Mouse (Mus musculus): ENCODE results near the gene Thnsl2.
A peak's percentile ranks its signal among the peaks of the same experiment; 100 is the strongest.

Thnsl2 gene

DNA sequence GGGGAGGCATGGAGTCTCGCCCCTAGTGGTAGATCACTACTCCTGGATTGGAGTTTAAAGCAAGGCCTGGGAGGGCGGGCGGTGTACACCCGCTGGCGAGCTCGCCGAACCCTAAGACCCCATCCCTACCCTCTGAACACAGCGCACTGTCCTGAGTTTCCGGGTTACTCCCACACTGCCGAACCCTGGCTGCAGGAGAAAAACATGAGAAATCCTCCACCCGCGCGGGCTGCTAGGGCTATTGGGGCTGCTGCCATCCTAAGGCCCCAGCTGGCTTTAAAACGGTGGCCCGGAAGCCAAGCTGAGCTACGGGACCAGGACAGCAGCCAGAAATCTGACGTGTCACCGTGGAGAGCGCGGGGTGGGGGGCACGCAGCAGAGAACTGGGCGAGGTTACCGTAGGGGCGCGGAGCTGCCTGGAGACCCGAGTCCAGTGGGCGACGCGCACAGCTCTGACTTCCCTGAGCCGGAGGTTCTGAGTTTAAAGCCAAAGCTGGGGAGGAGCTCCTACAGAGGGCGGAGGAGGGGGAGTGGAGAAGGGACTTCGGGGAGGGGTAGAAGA lies at the start of gene Thnsl2:
Gene Thnsl2, minus strand, starts transcription at position 546 of the 562 bp plus-strand sequence.
- DNase-seq (ENCODE audit: low spot score in 2 of 2) = peak; percentile 42 to 72

DNA sequence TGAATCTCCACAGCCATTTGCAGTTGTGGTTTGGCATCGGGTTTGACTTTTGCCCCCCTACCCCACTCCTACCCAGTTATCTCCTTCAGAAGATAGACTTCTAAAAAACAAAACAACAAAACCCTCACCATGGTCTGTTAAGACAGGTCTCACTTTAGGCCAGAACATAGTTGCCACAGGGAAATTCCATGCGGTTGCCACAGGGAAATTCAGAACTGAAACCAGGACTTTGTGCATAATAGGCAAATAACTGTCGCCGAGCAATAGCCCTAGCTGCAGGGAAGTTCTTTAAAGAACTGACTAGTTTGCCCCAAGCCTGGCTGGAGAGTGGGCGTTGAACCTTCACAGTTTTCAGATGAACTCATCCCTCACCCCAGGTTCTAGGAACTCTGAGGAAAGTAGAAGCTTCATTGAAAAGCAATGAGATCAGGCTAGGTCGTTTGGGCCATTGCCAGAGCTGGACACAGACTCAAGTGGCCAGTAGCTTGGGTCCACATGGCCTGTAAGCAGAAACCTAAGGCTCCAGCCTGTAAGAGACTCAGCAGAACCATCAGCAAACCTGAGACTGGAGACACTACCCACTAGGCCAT lies 49.0 kb upstream of the Thnsl2 start:
- DNase-seq (ENCODE audit: low spot score in 2 of 2) = no peak

DNA sequence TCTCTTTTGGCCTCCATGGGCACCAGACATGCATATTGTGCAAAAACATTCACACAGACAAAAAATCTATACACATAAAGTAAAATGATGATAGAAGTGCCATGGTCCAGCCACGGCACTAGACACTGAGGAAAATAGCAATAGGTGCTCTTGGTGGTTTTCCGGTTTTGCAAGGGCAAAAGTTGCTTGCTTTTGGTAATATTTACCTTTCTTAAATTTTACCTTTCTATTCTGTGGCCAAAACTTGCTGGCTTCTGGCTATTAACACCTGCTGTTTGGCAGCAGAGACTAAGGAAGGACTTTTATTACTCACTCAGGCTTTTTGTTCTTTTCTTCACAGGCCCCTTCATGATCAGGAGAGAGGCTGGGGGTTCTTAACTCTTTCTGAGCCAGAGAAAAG lies 46.3 kb upstream of the Thnsl2 start:
- no peak for DNase-seq (ENCODE audit: low spot score in 2 of 2)

DNA sequence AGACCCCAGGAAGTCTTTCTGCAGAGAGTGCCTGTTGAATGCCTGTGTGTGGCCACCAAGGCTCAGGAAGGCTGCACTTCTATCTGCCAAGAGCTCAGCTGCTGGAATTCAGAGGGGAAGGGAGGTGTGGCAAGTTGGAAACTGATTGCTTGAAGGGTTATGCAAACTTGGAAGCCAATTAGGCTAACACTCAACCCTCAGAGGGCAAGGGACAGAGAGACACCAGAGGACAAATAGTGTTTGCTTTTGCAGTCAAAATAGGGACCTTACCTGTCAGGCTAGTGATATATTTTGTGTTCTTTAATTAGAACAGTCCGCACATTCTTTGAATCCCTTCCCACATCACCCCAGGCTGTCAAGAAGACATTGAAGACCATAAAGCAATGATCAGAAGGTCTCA lies 45.3 kb upstream of the Thnsl2 start:
- DNase-seq (ENCODE audit: low spot score in 2 of 2) = no peak

DNA sequence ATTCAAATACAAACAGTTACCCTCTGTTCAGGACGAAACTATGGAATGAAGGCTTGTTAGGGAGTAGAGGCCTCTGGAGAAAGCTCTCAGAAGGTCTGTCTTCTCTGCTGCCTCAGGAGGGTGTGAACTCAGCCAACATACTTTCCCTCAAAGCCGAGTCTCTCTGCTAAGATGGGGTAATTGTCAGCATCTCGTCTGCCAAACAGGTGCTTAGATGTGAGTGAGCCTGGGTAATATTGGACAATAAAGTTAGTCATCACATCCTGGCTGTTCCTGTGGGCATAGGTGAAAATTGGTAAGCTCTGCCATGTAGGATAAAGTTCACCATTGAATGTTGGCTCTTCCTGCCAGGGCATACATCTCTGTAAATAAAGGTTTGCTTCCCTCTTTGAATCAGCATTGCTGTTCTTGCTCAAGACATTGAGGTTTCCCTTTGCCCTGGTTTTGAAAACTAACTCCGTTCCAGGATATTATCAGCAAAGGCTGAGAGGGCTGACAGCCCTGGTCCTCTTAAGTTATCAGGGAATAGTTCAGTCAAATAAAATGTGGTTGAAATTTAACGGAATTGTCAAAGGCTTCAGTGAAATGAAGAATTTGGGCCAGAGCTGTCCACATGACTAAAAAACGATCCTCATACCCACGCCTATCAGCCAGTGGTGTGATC lies 40.8 kb upstream of the Thnsl2 start:
- DNase-seq (ENCODE audit: low spot score in 2 of 2) = no peak

DNA sequence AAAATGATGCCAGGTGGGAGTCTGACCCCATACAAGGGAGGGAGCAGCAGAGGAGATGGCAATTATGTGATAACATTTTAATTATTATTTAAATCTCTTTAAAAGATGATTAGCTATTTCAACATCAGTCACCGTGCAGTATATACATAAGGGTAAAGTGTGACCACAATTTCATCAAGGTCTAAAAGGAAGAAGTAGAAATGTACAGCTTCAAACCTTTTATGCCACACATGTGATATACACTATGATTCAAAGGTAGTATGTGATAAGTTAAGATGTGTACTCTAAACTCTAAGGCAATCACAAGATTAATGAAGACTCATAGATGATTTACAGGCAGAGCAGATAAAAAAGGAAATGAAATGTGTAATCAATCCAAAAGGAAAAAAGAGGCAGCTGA lies 36.4 kb upstream of the Thnsl2 start:
- no peak for DNase-seq (ENCODE audit: low spot score in 2 of 2)

DNA sequence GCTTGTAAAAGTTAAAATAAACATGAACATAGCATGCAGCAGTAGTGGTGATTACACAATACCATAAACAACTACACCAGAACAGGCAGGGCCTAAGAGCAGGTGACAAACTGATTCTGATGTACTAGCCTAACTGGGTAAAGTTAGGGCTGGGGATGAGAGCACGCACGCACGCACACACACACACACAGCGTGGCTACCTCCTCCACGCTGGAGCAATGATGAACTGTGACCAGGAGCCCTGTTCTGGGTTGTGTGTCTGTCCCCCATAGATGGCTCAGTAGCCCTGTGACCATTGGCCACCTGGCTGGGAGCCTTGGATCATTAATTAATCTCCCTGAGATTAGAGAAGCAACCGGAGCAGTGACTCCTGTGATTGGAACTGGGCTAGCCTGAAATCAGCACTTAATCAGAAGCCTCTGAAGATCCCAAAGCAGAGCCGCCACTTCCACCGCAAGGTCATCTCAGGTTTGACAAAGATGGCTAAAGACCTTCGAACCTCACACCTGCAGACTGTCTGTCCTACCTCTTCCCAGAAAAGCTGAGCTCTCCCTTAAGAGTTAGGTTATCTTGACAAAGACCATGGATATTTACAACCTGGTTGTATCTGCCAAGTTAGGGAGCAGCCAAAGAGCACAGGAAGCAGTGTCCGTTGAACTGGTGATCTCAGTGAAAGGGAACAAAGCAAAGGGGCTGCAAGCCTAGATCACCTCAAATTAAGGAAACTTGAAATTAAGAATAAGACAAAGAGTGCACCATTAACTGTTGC lies 28.8 kb upstream of the Thnsl2 start:
- DNase-seq (ENCODE audit: low spot score in 2 of 2) = no peak

DNA sequence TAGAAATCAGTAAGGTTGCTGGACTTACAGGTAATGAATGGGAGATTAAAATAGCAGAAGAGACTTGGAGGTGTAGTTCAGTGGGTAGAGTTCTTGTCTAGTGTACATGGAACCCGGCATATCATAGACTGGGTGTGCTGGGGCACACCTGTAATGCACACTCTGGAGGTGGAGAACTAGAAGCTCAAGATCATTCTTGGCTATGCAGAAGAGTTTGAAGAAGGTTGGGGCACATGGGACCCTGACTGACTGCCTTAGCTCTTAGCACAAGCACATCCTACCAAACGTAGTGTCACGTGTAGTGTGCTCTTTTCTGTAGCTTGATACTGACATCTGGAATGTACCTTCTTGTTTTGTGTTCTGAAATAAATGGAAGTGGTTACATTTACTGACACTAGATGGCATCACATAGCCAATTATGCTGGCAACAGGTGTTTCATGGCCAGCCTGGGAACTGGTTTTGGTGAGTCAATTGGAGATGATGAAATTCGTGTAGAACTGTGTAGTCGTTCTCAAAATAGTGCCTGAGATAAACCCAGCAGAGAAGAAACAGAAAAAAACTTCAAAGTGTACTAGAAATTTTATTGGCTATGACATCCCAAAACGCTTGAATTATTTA lies 22.4 kb upstream of the Thnsl2 start:
- DNase-seq (ENCODE audit: low spot score in 2 of 2) = no peak

DNA sequence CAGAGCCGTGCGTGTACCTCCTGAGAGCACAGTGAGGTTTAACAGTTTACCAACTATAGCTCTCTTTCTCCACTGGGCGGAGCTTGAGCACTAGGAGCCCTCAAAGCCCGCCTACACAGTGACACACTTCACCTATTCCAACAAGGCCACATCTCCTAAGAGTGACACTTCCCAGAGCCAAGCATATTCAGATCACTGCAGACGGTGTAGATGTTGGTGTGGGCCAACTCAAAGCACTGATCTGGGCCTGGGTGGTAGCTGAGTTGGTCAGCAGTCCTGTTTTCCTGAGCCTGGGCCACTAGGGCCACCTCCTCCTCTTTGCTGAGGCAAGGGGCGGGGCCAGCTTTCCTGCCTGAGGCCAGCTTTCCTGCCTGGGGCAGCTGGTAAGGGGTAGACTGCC lies 20.2 kb upstream of the Thnsl2 start:
- DNase-seq (ENCODE audit: low spot score in 2 of 2) = no peak

DNA sequence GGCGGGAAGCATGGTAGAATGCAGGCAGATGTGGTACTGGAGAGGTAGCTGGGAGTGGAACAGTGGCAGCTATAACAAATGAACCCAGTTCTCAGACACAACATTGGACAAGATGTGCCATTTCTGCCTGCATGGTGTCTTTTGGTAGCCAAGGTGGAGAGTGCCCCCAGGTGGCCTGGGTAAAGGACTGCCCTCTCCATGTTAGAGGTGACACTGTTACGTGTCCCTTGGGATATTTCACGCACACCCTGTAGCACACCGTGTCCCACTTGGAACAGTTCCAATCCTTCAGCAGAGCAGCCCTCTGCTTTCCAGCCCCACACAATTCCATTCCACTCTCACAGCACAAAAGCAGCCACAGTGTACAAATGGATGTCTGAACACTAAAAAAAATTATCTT lies 18.0 kb upstream of the Thnsl2 start:
- DNase-seq (ENCODE audit: low spot score in 2 of 2) = no peak

DNA sequence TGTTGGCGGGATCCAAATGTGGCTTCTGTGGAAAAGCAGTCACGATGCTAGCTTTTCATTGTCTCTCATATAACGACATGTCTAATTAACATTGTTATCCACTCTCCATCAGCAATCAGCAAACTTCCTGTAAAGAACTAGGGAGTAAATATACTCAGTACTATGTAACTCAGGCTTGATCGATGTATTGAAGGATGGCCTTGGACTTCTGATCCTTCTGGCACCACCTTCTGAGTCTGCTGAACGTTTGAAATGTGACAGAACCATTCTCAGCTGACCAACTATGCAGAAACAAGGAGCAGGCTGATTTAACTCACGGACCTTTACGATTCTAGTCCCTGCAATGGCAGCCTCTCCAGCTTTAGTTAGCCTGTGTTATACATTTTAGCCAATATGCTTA lies 17.1 kb upstream of the Thnsl2 start:
- no peak for DNase-seq (ENCODE audit: low spot score in 2 of 2)

DNA sequence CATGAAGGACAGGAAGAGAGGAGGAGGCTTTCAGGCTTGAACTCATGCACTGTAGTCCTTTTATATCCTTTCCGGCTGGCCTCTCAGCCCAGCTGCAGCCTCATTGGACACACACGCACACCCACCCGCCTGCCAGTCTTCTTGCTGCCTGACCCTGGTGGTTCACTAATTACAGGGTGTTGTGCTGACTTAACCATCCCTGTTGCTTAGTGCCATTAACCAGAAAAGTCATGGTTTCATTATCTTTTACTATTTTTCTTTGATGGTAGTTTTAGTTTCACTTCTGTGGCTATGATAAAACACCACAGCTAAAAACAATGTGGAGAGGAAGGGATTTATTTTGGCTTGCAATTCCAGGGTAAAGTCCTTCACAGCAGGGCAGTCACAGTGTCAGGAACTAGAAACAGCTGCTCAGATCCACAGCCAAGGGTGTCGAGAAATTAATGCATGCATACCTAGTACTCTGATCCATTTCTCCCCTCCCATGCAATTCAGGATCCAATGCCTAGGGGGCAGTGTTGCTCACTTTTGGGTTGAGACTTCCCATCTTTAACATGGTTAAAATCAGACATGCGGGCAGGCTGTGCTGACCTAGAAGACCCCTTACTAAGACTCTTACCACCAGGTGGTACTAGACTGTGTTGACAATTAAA lies 12.6 kb upstream of the Thnsl2 start:
- no peak for DNase-seq (ENCODE audit: low spot score in 2 of 2)

DNA sequence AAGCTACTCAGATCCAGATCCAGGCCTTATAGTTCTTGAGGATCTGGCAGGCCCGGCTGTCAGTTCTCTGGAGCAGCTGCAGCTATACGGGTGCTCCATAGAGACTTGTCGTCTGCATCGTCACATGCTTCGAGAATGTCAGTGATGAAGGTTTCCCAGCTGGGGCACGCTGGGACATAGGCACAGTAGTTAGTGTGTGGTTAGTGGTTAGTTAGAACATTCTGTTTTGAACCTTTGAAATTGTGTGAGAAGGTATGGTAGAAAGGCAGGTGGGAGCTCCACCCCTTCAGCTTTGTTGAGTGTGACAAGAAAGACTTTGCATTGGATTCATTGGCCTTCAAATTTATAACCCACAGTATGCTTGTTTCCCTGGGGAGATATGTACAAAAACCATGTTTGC lies 10.6 kb upstream of the Thnsl2 start:
- no peak for DNase-seq (ENCODE audit: low spot score in 2 of 2)

DNA sequence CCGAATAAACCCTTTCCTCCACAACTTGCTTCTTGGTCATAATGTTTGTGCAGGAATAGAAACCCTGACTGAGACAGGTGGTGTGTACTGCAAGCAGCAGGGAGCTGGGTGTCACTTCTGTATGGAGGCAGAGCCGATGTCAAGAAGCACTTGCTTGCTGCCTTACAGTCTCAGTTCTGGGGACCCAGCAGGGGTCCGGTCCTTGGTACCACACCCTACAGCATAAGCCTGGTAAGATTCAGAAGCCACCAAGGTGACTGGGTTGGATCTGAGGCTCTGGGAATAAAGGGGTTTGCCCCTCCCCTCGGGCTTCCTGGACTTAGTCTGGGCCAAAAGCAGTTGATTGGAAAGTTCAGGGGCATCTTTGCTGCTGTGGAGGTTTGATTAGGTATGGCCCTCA lies 9.2 kb upstream of the Thnsl2 start:
- DNase-seq (ENCODE audit: low spot score in 2 of 2) = no peak

DNA sequence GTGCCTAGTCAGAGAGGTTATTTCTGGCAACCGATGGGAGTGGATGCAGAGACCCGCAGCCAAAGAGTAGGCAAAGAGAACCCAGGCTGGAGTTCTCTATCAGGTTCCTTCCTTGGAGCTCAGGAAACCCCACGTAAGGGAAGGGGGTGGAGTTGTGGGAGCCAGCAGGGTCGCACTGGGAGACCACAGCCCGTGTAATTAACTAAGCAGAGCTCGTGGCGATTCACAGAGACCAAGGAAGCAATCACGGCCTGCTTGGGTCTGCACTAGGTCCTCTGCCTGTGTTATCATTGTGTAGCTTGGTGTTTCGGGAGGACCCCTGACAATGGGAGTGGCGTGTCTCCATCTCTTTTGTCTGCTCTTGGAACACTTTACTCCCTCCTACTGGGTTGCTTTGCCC lies 6.9 kb upstream of the Thnsl2 start:
- no peak for DNase-seq (ENCODE audit: low spot score in 2 of 2)

DNA sequence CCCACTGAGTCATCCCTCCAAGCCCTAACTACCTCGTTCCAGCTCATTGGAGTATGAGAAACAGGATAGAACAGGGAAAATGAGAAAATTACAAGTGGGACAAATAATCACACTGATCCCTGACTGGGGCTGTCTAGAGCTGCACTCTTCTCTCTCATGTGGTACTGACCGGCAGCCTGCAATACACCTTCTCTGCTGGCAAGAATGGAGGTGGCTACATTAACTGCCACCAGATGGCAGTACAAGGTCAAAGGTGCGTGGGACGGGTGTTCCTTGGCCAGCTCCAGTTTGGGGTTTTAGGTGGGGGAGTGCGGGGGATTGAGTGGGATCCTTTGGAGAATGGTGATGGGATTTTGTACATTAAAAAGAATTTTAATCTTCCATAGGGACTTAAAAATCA lies 5.3 kb upstream of the Thnsl2 start:
- DNase-seq (ENCODE audit: low spot score in 2 of 2) = peak in 1 of 2 experiments; percentile 16

DNA sequence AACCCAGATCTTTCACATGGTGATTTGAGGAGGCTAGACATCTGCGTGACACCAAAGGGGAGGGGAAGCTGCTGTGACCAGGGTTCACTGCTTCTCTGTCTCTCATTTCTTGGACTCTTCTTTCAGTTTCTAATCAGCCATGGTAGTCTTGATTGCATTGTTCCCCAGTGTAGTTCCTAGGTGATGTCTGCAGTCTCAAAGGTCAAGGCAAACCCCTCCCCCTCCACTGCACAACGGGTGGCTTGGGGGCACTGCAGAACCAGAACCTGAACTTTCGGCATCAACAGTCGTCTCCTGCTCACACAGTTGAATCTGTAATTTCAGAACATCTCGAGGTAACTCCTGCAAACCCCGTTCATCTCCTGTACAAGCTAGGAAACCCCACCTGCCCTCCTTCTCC lies 4.1 kb upstream of the Thnsl2 start:
- no peak for DNase-seq (ENCODE audit: low spot score in 2 of 2)

DNA sequence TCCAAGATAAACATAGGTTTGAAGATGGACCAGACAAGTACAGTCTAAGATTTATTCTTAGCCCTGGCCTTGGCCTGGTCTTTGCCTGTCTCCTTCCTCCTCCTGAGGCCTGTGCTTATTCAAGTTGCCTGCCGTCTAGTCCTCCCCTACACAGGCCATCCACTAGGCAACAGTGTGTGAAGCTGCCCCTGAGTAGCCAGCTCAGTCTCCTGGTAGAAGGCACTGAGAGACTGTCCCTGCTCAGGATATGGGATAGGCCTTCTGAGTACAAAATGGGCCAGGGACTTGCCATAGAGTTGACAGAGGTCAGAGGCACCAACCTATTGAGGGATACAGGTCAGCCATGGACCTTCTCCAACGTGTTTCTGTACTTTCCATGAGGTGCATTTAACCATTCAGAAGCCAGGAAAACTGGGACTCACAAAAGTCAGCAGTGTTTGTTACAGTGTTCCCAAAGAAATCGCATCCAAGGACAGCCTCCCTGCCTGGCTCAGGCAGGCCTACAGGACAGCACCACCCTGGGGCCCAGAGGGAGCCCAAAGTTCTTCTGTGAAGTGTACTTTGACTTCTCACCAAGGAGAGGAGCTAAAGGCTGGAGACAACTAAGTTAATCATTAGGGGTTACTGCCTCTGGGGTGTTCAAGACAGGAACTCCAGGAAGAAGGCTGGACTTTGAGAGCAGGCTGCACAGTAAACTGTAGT lies 1.2 kb upstream of the Thnsl2 start:
- no peak for DNase-seq (ENCODE audit: low spot score in 2 of 2)

DNA sequence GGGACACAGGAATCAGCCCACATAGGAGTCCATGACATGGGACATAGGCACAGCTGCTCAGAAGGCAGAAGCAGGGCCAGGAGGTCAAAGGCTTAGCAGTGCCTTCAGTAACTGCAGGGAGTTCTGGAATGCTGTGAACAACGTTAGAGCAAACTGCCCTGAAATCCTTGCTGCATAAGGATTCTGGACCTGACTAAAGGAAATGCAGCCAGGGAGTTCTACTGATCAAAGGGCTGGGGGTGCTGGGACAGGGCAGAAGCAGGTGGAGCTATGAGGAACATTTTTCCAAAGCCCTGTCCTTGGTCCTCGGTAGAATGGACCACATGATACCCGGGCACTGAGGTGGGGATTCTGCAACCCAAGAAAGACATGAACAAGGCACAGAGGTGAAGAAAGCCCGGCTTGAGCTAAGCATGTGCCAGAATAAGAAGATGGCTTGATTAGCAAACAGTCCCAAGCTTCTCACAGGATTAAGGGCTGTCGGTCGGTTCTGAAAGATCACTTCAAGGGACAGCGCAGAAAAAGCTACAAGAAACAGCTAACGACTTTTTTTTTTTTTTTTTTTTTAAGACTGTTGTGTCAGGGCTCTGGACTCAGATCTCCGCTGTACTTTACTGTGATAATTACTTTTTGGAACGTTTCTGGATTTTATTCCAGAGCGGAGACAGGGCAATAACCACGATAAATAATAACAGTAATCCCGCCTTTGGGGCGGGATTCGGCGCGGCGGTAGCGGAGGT lies 915 bp downstream of the Thnsl2 start:
- DNase-seq (ENCODE audit: low spot score in 2 of 2) = no peak

DNA sequence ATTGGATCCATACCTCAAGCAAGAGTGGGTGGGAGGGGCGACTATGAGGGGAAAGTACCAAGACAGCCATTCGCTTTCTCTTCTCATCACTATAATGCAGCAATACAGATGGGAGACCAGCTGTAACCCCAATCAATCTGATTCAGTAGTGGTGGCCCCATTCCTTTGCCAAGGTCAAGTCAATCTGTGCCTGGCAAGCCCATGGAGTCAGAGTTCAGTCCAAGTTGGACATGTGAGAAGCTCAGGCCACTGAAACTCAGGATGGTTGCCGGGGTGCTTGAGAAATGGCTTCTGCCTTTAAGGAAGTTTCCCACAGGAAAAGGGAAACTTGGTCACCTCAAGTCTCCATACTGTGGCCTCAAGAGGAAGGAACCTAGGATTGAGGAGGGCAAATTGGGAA lies 9.2 kb downstream of the Thnsl2 start:
- DNase-seq (ENCODE audit: low spot score in 2 of 2) = no peak

DNA sequence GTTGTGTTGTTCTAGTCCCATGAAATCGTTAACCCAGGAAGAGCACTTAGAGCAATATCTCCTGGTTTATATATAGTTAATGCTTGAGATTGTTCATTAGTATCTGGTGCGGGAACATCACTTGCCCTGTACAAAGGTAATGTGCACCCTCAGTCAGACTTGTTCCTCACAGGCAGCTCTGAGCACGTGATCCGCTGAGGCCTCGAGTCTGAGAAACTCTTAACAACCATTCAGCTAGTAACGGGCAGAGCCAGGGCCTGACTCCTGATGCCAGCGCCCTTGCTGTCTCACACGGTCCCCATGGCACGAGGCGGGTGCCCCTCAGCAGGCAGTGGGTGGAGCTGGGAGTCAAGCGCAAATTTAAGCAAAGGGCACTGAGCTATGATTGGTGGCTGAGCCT lies 10.7 kb downstream of the Thnsl2 start:
- no peak for DNase-seq (ENCODE audit: low spot score in 2 of 2)
